Mouse (Mus musculus): ENCODE measurements around the gene Scrn2. TPM values are rescaled to one million over a fixed set of nuclear protein-coding genes. Genes with fewer than 3 reads are reported as not detected.

The Scrn2 gene
- total RNA-seq (2021) = 1 to 10 TPM; 2.7 to 3.0 TPM
- long read RNA-seq, experiment 1, partial matches to known transcripts = 1 of 4 reads
- long read RNA-seq, experiment 1, other reads (novel, unspliced or antisense) = 1 of 4 reads
- long read RNA-seq, experiment 2, partial matches to known transcripts = 1 of 5 reads
- long read RNA-seq, experiment 2, other reads (novel, unspliced or antisense) = 0 of 5 reads

DNA sequence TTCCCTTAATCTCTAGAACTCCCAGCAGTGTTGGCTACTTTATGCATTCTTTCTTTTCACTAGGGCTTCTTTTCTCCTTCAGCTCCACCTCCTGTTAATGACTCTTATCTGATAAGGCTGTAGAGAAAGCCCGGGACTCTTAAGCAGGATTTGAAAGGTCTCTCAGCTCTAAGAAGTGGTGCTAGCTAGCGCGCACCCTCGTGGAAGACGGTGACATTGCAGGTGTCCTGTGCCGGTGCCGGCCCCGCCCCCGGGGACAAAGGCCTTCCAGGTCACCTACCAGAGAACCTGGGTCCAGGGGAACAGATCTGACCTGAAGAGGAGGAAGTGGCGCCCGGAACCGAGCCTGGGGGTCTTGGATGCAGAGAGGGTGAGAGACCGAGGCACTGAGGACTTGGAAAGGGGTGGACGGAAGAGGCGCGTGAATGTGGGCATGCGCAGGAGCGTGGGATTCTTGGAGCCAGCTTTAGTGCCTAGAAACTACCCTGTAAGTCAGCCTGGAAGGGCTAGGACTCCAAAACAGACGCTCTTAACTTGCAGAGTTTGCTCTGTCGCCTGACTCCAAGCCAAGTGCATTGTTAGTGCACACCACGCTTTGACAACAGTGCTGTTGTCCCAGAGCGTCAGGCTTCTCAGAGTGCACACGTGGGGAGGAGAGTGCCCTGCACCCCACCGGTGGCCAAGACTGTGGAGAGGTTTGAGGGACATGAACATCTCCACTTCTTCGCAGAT is at the start of gene Scrn2:
Gene Scrn2, plus strand, starts transcription at position 253 of the 732 bp plus-strand sequence.
- intact Hi-C loops (cut with DNase I) = no loop called here

GRCm38 (mm10) chr11:96980021-96980420 is 49.7 kb upstream of the Scrn2 start:
- intact Hi-C loops (cut with DNase I) = loop anchor here (5.0 kb wide), 1 partner anchor 172 kb away; the partner anchor contains the start of gene Tbkbp1
- no peak for DNase-seq (ENCODE audit: low spot score in 2 of 2)

More for the DNA sequence above, at the start of gene Scrn2:
- DNase-seq (ENCODE audit: low spot score in 2 of 2) = peak; percentile 69 to 72

DNA sequence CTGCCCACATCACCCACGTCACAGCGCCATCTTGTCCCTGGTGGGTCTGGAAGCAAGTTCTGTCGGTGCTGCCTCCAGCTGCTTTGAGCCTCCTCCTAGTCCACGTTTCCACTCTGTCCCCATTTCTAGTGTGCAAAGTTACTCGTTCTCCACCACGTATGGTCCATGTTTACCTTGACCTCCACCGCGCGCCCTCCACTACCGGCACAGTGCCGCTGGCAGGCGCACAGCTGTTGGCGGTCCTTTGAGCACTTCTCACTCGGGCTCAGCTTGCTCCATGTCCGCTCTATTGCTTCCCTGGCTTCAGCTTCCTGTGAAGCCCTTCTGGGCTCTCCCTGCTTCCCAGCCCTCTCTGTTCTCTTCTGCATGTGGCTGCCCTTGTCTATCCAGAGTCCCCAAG is 48.3 kb upstream of the Scrn2 start:
- no peak for DNase-seq (ENCODE audit: low spot score in 2 of 2)
- intact Hi-C loops (cut with DNase I) = loop anchor here (5.0 kb wide), 1 partner anchor 171 kb away; the partner anchor contains the start of gene Tbkbp1

GRCm38 (mm10) chr11:96982355-96982754 is 47.4 kb upstream of the Scrn2 start:
- peak; percentile 78 to 80 for DNase-seq (ENCODE audit: low spot score in 2 of 2)
- intact Hi-C loops (cut with DNase I) = loop anchor here (1.0 to 5.0 kb wide), 2 partner anchors 44 to 170 kb away; partner anchors contain the start of gene Tbkbp1

- intact Hi-C loops (cut with DNase I) = loop anchor here (1.0 to 5.0 kb wide), 2 partner anchors 43 to 169 kb away; partner anchors contain the start of gene Tbkbp1
- no peak for DNase-seq (ENCODE audit: low spot score in 2 of 2)
Measured at GRCm38 (mm10) chr11:96982859-96983258, 46.9 kb upstream of the Scrn2 start, which contains the start of gene Sp2. Sp2 (minus strand) TSS chr11:96982959.

GRCm38 (mm10) chr11:96984903-96985302 is 44.8 kb upstream of the Scrn2 start:
- DNase-seq (ENCODE audit: low spot score in 2 of 2) = no peak
- intact Hi-C loops (cut with DNase I) = loop anchor here (5.0 kb wide), 1 partner anchor 167 kb away; the partner anchor contains the start of gene Tbkbp1

- intact Hi-C loops (cut with DNase I) = no loop called here
- no peak for DNase-seq (ENCODE audit: low spot score in 2 of 2)
Measured at GRCm38 (mm10) chr11:96986463-96986862, 43.3 kb upstream of the Scrn2 start.

GRCm38 (mm10) chr11:96987873-96988655 is 41.7 kb upstream of the Scrn2 start:
- DNase-seq (ENCODE audit: low spot score in 2 of 2) = no peak
- intact Hi-C loops (cut with DNase I) = no loop called here

DNA sequence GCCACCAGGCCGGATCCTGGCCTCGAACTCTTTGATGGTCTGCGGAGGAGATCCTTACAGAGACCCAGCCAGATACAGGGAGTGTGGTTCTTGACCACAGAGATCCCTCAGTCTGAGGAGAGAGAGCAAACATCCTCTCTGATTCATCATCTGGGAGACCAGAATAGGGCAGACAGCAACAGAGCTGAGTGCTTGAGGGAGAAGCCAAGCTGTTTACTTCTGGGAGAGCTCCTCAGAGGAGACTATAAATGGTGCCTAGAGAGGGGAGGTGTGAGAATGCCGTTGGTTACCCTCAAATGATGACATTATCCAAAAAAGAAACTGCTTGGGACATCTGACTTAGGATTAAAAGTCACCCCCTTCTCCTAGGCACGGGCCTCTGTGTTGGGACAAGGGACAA is 38.2 kb upstream of the Scrn2 start:
- no peak for DNase-seq (ENCODE audit: low spot score in 2 of 2)
- intact Hi-C loops (cut with DNase I) = no loop called here

DNA sequence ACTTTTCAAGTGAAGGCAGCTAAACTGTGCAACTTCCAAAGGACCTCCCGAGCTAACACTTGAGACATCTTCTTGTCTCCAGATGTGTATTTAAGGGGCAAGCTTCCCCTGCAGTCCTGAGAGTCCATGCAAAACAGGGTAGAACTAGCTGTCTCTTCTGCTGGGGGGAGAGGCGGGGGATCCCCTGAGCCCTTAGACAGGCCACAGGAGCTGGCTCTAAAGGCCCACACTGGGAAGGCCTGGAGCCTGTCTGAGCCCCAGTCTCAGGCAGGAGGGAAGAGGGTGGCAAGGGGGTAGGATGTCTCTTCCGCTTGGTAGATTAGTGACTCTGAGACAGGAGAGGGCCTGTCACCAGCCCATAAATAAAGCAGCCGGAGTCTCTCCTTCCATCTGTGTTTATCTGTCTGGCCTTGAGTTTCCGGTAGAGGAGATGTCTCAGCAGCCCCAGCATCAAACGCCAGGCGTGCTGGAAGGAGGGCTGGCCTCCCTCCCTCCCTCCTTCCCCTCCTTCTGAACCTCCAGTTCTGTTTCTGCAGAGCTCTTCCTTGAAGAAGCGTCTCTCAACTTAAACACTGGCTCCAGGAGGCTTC is 36.9 kb upstream of the Scrn2 start:
- intact Hi-C loops (cut with DNase I) = no loop called here
- DNase-seq (ENCODE audit: low spot score in 2 of 2) = no peak

- DNase-seq (ENCODE audit: low spot score in 2 of 2) = no peak
- intact Hi-C loops (cut with DNase I) = no loop called here
Measured at GRCm38 (mm10) chr11:96995031-96995430, 34.7 kb upstream of the Scrn2 start.

DNA sequence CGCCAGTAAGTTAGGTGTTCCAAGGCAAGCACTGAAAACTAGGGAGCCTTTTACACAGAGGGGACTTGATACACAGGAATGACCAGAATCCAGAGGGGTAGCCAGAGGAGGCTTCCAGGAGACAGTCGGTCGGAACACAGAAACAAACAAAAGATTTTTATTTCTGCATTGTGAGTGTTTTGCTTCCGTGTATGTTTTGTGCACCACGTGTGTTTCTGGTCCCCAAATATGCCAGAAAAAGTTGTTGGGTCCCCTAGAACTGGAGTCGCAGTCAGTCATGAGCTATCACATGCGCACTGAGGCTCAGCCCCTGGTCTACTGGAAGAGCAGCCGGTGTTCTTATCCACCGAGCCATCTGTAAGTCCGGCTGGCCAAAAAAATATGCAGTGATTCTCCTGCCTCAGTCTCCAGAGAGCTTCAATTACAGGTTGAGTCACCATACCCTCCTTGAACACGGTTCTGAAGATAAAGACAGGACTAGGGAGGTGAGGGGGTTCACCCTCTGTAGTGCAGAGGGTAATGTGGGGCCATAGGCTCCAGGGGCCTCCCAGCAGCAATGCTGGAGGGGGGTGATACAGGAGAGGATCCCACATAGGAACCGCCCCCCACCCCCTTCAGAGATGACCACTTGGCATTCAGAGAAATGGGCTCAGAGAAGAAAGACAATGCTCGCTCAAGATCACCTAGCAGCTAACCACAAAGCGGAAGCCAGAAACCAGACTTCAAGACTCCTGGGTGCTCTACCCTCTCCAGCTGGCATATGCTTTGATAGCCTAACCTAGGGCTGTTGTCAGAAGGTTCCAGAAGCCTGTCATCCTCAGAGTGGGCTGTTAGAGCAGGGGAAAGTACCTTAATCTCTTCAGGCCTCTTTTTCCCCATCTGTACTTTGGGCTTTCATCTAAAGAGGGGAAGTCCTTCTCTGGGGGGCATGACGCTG is 33.6 kb upstream of the Scrn2 start:
- DNase-seq (ENCODE audit: low spot score in 2 of 2) = no peak
- intact Hi-C loops (cut with DNase I) = no loop called here

DNA sequence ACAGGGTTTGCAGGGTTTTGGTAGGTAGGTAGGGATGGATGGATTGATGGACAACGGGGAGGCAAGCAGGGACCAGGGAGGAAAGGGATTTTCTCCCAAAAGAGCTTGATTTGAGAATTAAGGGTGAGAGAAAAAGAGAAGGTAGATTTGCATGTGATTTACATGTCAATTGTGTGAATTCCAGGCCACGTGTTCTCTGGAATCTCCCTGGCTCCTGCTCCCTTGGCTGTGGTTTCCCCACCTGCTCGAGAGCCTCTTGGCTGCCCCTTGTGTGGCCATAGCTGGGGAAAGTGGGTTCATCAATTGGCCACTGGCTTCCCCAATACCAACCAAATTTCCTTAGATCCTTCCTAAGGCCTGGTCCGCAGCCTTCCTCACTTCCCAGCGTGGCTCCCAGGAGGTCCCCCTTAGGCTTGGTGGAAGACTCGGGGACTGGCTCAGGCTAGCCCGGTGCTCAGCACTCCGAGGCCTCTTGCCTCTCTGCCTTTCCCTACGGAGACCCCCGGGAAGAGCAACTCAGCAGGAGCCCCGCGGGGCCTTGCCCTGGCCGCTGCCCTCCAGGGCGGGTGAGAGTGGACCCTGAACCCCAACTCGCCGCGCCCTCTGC is 32.9 kb upstream of the Scrn2 start:
- no peak for DNase-seq (ENCODE audit: low spot score in 2 of 2)
- intact Hi-C loops (cut with DNase I) = no loop called here

GRCm38 (mm10) chr11:96997380-96997956 is 32.3 kb upstream of the Scrn2 start:
- no peak for DNase-seq (ENCODE audit: low spot score in 2 of 2)
- intact Hi-C loops (cut with DNase I) = no loop called here

DNA sequence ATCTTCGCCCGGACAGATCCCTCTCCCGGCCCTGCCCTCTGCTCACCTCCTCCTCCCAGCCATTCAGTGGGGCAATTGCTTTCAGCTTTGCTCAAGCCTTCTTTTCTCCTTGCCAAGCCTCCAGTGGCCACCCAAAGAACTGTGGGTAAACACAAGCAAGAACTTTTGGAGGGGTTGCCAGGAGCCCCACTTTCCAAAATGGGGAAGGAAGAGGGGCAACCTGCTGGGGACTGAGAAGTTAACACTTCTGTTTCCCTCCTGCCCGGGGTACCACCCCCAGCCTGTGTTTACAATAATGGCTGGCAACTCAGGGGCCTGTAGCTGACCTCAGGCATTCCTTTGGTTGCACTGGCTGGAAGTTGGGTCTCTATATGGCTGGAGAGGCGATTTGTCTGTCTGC is 26.6 kb upstream of the Scrn2 start:
- no peak for DNase-seq (ENCODE audit: low spot score in 2 of 2)
- intact Hi-C loops (cut with DNase I) = no loop called here

DNA sequence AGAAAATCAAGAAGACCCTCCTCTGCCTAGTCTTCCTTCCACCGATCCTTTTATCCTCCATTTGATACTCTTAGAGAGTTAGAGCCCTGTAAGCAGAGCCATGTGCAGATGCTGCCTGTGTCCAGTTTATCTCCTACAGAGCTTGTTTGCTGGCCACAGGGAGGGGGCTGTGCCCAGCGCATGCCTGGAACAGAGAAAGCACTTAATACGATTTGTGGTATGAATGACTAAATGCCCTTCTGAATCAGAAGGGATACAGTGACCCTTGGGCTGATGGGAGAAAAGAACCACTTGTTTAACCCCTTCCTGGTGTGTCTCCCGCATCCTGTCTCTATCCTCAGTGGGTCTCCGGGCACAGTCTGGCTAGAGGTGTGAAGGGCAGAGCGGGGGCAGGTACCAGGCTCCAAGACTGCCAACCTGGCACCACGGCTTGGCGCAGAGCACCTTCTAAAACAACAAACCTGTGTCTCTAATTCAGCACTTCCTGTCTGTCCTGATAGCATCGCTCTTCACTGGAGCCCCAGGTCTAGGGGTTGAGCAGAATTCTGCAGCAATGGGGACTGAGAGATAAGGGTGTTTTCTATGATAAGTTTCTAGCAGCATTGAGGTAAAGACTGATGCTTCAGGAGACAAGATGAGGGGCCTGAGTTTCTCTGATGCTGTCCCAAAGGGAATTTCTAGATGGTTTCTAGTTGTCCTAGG is 22.5 kb upstream of the Scrn2 start:
- intact Hi-C loops (cut with DNase I) = no loop called here
- no peak for DNase-seq (ENCODE audit: low spot score in 2 of 2)

GRCm38 (mm10) chr11:97009198-97009790 is 20.4 kb upstream of the Scrn2 start:
- intact Hi-C loops (cut with DNase I) = no loop called here

More at GRCm38 (mm10) chr11:97009198-97009790, 20.4 kb upstream of the Scrn2 start:
- no peak for DNase-seq (ENCODE audit: low spot score in 2 of 2)

All from left cerebral cortex, postnatal 14 days (tissue).